Mouse (Mus musculus) midbrain, postnatal 0 days (tissue): Measurements from ENCODE around the gene Kpna3. TPM values are rescaled to one million over a fixed set of nuclear protein-coding genes. Genes with fewer than 3 reads are reported as not detected.
A peak's percentile ranks its signal among the peaks of the same experiment; 100 is the strongest.
"Not testable (repeated sequence)": the region's sequence is repeated elsewhere in the genome, so short reads cannot be mapped to it uniquely, and the experiment has no call there.

Source experiments
- ATAC-seq: fragments of 200-750 bp; cut with Nextera tagmentation; 2 replicates; pipeline ENCODE4 v1.8.0; 2017; ENCODE audit warnings: moderate number of reproducible peaks, mild to moderate bottlenecking, moderate TSS enrichment, moderate library complexity; ENCODE audit not compliant: low FRiP score
- DNase-seq: peaks from one replicate; pipeline ENCODE4 v3.0.0-alpha.2; 2015; ENCODE audit warnings: low spot score
- H3K27ac ChIP-seq: fragments of 300-500 bp; sonication (generic); 2 replicates; pipeline ENCODE4 v1.5.1; 2014; ENCODE audit warnings: low read depth, mild to moderate bottlenecking, low read length, mixed read lengths
- H3K27me3 ChIP-seq: fragments of 300-500 bp; sonication (generic); 2 replicates; pipeline ENCODE4 v1.6.1; 2014; ENCODE audit warnings: low read length, control low read depth, mixed read lengths; ENCODE audit not compliant: insufficient read depth
- H3K36me3 ChIP-seq: fragments of 300-500 bp; sonication (generic); 2 replicates; pipeline ENCODE4 v1.6.1; 2014; ENCODE audit warnings: low read length, control low read depth, mixed read lengths; ENCODE audit not compliant: insufficient read depth
- H3K4me1 ChIP-seq: fragments of 300-500 bp; sonication (generic); 2 replicates; pipeline ENCODE4 v1.6.1; 2014; ENCODE audit warnings: mild to moderate bottlenecking, control low read depth, antibody characterized with exemption, low read length, mixed read lengths; ENCODE audit not compliant: insufficient read depth
- H3K4me2 ChIP-seq: fragments of 300-500 bp; sonication (generic); 2 replicates; pipeline ENCODE4 v1.6.1; 2014; ENCODE audit warnings: low read depth, mild to moderate bottlenecking, low read length, mixed read lengths; ENCODE audit not compliant: poor library complexity, severe bottlenecking
- H3K4me3 ChIP-seq: fragments of 300-500 bp; sonication (generic); 2 replicates; pipeline ENCODE4 v1.5.1; 2014; ENCODE audit warnings: low read depth, mild to moderate bottlenecking, low read length, moderate library complexity
- H3K9ac ChIP-seq: fragments of 300-500 bp; sonication (generic); replicated peaks from 2 replicates; pipeline ENCODE4 v1.6.1; 2014; ENCODE audit warnings: mild to moderate bottlenecking, low read length, moderate library complexity, mixed read lengths; ENCODE audit not compliant: poor library complexity, severe bottlenecking
- H3K9me3 ChIP-seq: fragments of 300-500 bp; sonication (generic); 2 replicates; pipeline ENCODE4 v1.6.1; 2016; ENCODE audit warnings: low read length, control low read depth
- CTCF ChIP-seq: IDR thresholded peaks from 2 replicates; pipeline ENCODE4 v1.5.1; 2016; ENCODE audit warnings: antibody characterized with exemption, mild to moderate bottlenecking
- WGBS: fragments of 180-500 bp; shearing (Covaris S2); extraction: QIAGEN DNeasy Blood & Tissue Kit; methylation state at CpG from one replicate; pipeline ENCODE4 v1.1.7; 2014; 5-methylcytosine and 5-hydroxymethylcytosine counted together
- polyA plus RNA-seq: library from polyadenylated mRNA; unstranded; fragments of >200 nt; fragmentation: Nextera tagmentation; extraction: Ambion mirVana; gene quantifications from 2 replicates; pipeline ENCODE4 v1.2.1, GENCODE M21; 2015
- total RNA-seq: library from RNA; depleted of rRNA; stranded (reverse); fragments of >200 nt; gene quantifications from 2 replicates; pipeline ENCODE4 v1.2.3, GENCODE M21; 2014

The Kpna3 gene
- total and polyA plus RNA-seq, 2 experiments from 2014 or later, result 34.4 to 56.7 TPM

GRCm38 (mm10) chr14:61339381-61339780, 100.3 kb downstream of the Kpna3 start:
- DNase-seq, result no peak
- no peak overlapping the region for H3K4me3 ChIP-seq
- no peaks in the 10 kb centered on the region for H3K4me1 ChIP-seq
- ATAC-seq, result no peak
- 95% methylated on average over 4 of the region's 4 CpGs for WGBS
- no peak for TF ChIP-seq CTCF
- no peaks in the 10 kb centered on the region for H3K27me3 ChIP-seq
- no peak overlapping the region for H3K27ac ChIP-seq
- H3K9ac ChIP-seq, result no peak overlapping the region
- no peaks in the 10 kb centered on the region for H3K9me3 ChIP-seq
- H3K36me3 ChIP-seq, result no peaks in the 10 kb centered on the region
- H3K4me2 ChIP-seq, result no peak overlapping the region

DNA sequence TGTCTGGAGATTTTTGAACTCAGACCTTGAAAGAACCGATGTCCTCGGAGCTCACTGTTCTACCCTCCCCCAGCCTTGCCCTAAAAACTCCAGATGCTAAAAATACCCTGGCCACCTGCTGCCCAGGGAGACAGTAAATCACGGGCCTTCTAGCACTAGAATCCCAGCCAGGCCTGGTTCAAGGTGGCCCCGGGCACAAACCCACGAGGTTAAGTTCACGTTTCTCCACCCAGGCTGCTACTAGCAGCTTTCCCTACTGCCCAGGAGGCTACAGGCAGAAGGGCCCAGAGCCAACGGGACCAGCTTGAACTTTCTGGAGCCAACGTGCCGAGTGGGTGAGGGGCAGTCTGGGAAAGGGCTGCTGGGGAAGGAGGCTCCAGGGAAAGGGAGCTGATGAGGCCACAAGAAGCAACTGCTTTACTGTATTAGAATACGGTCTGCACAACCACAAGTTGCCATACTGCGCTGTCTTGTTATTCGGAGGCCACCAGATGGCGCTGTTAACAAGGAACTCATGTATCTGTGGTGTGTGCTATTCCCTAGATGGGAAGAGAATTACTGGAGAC, 108.6 kb downstream of the Kpna3 start:
- 17% methylated on average over 13 of the region's 13 CpGs for WGBS
- Histone ChIP-seq H3K4me1 (no peaks in the 10 kb centered on the region), H3K9me3 (no peaks in the 10 kb centered on the region), H3K4me2 (0 out of 2 replicates have a peak overlapping the region, but pooled peaks have one; percentile 26), H3K4me3 (no peak overlapping the region), H3K36me3 (no peaks in the 10 kb centered on the region), H3K27ac (peak overlapping the region; percentile 32; the same call in 1 of the 2 replicates), H3K9ac (0 out of 2 replicates have a peak overlapping the region, but pooled peaks have one; percentile 33), H3K27me3 (no peaks in the 10 kb centered on the region)
- peak; percentile 93 for DNase-seq
- ATAC-seq, result peak; percentile 78
- peak; percentile 93 for TF ChIP-seq CTCF

GRCm38 (mm10) chr14:61330591-61330990, 109.1 kb downstream of the Kpna3 start:
- H3K4me1 ChIP-seq, result no peaks in the 10 kb centered on the region
- no peak for TF ChIP-seq CTCF
- ATAC-seq, result peak; percentile 15
- no peaks in the 10 kb centered on the region for H3K36me3 ChIP-seq
- no peak overlapping the region for H3K4me3 ChIP-seq
- H3K4me2 ChIP-seq, result no peak overlapping the region
- H3K27ac ChIP-seq, result 0 out of 2 replicates have a peak overlapping the region, but pooled peaks have one; percentile 32
- 0 out of 2 replicates have a peak overlapping the region, but pooled peaks have one; percentile 33 for H3K9ac ChIP-seq
- no peaks in the 10 kb centered on the region for H3K27me3 ChIP-seq
- no peaks in the 10 kb centered on the region for H3K9me3 ChIP-seq
- DNase-seq, result peak; percentile 88
- 43% methylated on average over 11 of the region's 11 CpGs for WGBS

DNA sequence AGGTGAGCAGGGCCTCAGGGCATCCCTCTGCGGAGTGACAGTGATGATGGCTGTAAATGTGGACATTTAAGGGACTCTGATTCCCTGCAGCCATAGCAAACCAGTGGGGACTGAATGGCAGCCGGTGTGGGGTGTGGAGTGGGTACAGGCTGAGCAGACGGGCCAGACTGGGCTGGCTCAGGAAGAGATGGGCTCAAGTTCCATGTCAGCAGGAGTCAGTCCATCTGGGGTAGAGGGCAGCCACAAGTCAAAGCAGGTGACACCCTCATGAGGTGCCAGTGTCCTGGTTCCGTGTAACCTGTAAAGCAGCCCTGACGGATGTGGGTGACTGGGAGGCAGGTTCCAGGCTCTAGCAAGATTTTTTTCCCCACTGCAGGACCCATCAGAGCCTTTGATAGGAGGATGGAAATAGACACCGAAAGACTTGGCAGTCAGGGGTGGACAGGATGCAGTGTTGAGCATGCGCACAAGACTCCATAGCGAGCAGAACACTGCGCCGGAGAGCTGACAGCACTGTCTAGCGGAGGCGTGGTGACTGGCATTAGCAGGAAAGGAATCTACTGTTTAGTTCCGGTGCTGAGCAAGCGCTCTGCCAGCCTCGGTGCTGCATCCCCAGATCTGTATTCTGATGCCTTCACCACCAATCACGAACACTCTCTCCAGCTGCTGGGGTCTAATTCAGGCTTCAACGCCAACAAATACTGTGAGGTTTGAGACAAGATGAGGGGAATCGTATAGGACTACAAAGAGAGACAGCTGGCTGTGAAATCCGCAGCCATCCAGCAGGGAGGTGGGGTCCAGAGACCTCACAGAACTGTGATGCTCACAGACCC, 111.8 kb downstream of the Kpna3 start:
- peak overlapping the region; percentile 23; the same call in 1 of the 2 replicates for H3K4me3 ChIP-seq
- H3K9ac ChIP-seq, result peak overlapping the region; percentile 54
- no peaks in the 10 kb centered on the region for H3K27me3 ChIP-seq
- DNase-seq (peak; percentile 95), ATAC-seq (peak; percentile 87)
- peak overlapping the region; percentile 74 for H3K27ac ChIP-seq
- no peaks in the 10 kb centered on the region for H3K4me1 ChIP-seq
- no peaks in the 10 kb centered on the region for H3K36me3 ChIP-seq
- H3K4me2 ChIP-seq, result peak overlapping the region; percentile 47
- WGBS, result 26% methylated on average over 19 of the region's 19 CpGs
- H3K9me3 ChIP-seq, result peaks cover 2% of the 10 kb centered on the region
- TF ChIP-seq CTCF, result peak; percentile 55

- ATAC-seq, H3K27me3 ChIP-seq, H3K36me3 ChIP-seq, H3K4me3 ChIP-seq, H3K4me2 ChIP-seq, H3K9ac ChIP-seq, H3K4me1 ChIP-seq, H3K9me3 ChIP-seq, H3K27ac ChIP-seq: not testable (repeated sequence)
- peak; percentile 39 for TF ChIP-seq CTCF
- peak; percentile 12 for DNase-seq
- WGBS, result 23% methylated on average over 6 of the region's 6 CpGs
Measured at GRCm38 (mm10) chr14:61327007-61327406, 112.7 kb downstream of the Kpna3 start.

DNA sequence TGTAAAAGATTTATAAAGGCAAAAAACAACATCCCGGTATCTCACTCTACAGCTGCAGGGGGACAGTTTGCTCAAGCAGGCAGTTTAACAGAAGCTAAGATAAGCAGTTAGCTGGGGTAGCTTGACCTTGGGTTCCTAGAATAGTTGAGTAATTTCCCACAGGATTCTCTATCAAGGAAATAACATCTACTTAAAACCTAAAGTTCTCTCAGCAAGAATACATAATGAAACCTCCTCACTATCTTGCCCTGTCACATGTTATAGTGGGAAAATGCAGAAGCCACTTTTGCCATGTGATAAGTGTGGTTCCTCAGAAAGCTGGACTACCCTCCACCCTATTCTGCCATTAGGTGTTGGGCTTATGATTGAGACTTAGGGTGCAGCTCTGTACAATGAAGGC, 116.9 kb downstream of the Kpna3 start:
- Histone ChIP-seq H3K4me1 (no peaks in the 10 kb centered on the region), H3K4me2 (no peak overlapping the region), H3K27me3 (no peaks in the 10 kb centered on the region), H3K27ac (no peak overlapping the region), H3K4me3 (no peak overlapping the region), H3K9me3 (peaks cover 7% of the 10 kb centered on the region), H3K36me3 (no peaks in the 10 kb centered on the region), H3K9ac (no peak overlapping the region)
- 95% methylated on average over 1 of the region's 1 CpGs for WGBS
- TF ChIP-seq CTCF, result no peak
- ATAC-seq (no peak), DNase-seq (no peak)
